Mouse (Mus musculus): ENCODE data around the gene Cstf3. TPM values are rescaled to one million over a fixed set of nuclear protein-coding genes. Genes with fewer than 3 reads are reported as not detected.
"Not testable (repeated sequence)": the region's sequence is repeated elsewhere in the genome, so short reads cannot be mapped to it uniquely, and the experiment has no call there.

The Cstf3 gene
- 1 to 10 TPM; 5.9 to 7.9 (median 6.9) TPM for total RNA-seq (2022)

DNA sequence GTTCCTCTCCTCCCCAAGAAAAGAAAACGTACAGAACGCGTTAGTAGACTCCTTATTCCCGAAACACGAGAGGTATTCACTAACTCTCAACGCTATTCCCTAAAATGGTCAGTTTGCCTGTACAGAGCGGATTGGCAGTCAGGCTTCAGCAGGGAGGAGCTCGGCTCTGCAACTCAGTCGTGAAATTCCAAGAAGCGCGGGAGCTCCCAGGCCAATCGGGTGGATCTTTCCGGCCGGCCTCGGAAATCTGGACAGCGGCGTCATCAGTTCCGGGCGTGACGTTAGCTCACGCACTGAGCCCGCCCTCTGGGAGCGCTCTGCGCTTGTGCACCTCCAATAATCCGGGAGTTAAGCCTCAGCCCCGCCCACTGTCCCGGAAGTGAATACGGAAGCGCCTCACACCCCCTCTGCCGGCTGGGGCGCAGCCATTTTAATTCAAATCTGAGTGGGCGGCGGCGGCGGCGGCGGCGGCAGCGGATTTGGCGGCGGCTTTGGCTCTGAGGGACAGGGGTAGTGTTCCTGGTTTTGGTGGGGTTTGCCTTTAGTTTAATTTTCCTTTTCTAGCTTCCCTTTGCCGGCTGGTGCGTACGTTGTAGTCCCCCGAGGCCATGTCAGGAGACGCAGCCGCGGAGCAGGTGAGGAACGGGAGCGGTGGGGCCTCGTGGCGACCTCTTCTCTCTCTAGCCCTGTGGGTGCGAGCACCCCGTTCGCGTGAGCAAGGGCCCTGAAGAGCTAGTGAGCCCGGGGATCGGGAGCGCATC, at the start of gene Cstf3:
Gene Cstf3 (plus strand): TSS at position 456 of the 761 bp plus-strand sequence.
- DNase-seq (ENCODE audit: low spot score in 2 of 2), result peak; percentile 98 to 99

DNA sequence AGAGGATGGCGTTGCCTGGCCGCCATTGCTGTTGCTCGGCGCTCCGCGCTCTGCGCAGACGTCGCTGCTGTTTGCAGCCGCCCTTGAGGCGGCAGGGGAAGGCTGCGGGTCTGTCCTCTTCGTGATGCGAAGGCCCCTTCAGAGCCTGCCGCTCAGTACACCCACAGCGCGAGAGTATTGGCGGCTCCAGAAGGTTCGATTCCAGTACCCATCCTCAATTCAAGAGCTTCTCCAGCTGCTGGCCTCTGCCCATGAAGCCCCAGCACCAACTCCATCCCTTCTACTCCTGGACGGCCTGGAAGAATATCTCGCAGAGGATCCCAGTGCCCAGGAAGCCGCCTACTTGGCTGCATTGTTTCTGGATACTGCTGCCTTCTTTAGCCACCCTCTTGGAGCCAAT, 33.6 kb upstream of the Cstf3 start:
- DNase-seq (ENCODE audit: low spot score in 2 of 2), result not testable (repeated sequence)

DNA sequence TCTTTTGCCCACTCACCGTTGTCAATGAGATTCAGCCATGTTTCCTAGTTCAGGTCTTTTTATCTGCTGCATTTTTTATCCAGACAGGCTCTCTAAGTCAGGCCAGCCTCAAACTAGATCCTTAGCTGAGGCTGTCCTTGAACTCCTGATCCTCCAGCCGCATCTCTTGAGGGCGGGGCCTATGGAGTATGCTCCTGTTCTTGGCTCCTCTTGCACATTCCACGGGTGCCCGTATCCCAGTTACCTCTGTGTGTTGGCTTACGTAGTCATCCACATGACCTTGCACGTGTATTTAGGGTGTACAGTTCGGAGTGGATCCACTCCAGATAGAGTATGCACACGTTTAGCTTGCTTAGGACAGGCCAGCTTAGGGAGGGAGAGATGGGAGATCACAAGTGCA, 32.6 kb upstream of the Cstf3 start:
- DNase-seq (ENCODE audit: low spot score in 2 of 2), result no peak

DNA sequence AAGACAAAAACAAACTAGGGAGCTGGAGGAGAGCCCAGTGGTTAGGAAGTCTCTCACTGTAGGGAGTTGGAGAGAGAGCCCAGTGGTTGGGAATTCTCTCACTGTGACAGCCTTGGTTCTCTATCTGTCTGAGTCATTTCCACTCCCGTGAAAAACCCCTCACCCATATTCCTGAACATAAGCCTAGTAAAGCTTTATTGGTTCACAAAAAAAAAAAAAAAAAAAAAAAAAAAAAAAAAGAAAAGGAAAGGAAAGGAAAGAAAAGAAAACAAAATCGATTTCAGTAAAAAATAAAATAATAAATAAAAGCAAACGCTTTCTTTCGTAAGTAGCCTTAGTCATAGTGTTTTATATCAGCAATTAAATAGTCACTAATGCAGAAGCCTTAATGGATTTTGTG, 32.0 kb upstream of the Cstf3 start:
- no peak for DNase-seq (ENCODE audit: low spot score in 2 of 2)

DNA sequence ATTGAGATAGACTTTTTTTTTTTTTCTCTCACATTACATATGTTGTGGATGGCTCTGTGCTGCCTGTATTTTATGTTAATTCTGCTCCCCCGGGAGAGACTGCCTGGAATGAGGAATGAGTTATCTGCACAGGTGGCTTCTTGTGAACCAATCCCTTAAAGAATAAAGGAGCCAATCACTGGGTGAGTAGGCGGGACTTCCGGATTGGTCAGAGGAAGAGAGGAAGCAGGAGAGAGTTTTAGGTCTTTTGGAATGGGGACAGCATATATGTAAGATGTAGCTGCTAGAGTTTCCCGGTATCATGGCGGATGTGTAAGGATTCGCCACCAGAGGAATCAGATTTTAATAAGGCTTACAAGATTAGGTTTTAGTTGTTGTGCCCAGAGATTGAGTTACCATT, 31.4 kb upstream of the Cstf3 start:
- no peak for DNase-seq (ENCODE audit: low spot score in 2 of 2)

DNA sequence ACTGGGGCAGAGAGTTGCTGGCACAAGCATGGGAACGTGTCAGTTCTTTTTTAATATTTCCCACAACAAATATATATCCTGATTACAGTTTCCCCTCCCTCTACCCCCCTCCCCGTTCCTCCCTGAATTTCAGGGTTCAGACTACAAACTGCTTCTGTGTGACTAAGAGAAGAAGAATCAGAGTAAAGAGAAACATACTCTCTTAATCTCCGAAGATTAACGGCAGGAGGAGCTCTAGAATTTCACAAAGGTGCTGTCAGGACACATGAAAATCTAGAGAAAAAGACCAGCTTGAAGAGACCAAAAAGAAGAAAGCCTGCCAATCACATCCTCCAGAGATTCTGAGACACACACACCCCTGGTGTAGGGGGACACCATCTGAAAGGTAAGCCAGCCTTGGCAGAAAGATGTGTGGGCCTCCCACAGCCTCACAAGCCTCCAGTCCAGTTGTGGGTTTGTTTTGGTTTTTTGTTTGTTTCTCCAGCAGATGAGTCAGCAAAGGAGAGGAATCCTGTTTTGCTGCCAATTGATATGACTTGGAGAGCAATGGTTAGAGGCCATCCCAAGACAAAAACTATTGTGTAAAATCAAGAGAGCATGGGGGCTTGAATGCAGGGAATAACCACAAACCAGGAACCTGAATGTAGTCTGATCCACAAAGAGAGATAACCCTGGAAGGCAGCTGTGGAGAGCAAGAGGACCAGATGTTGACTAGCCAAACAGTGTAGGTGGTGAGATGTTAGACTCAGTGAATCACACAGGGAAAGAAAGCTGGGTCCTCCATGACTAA, 30.5 kb upstream of the Cstf3 start:
- DNase-seq (ENCODE audit: low spot score in 2 of 2), result no peak

DNA sequence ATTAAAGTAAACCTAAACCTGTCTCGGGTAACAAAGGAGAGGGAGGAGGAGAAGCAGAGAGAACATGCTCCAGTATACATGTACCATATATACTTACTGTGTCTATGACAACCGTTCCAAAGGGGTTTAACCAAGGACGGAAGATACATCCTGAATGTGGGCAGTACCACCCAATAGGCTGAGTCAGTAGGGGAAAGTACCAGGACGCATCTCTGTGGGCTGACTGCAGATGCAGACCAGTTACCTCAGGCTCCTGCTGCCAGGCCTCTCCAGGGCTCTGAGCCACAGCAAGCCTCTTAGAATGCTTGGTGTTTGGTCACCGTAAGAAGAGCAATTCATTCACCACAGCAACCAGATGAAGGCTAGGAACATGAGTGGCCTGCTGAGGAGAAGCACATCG, 28.9 kb upstream of the Cstf3 start:
- DNase-seq (ENCODE audit: low spot score in 2 of 2), result no peak

DNA sequence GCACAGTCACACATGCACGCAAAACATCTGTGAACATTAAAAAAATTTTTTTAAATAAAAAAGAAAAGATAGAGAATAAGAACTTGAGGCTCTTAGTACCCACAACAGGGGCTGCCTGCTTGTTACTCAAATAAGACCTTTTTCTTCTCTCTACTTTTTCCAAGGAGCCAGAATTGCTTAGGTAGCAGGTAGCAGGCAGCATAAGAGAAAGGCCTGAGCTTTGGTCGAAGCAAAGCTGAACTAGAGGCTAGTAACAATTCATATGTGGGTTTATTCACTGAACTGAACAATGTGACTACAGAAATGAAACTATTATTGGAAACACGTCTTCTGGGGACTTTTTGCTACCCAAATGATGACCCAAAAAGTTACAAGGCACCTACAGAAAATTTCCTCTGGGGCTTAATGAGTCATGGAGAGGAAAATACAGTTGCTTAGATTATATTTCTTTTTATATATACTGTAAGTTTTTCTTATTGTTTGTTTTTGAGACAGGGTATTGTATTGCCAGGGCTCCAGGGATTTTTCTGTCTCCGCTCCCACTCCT, 28.3 kb upstream of the Cstf3 start:
- DNase-seq (ENCODE audit: low spot score in 2 of 2), result no peak

DNA sequence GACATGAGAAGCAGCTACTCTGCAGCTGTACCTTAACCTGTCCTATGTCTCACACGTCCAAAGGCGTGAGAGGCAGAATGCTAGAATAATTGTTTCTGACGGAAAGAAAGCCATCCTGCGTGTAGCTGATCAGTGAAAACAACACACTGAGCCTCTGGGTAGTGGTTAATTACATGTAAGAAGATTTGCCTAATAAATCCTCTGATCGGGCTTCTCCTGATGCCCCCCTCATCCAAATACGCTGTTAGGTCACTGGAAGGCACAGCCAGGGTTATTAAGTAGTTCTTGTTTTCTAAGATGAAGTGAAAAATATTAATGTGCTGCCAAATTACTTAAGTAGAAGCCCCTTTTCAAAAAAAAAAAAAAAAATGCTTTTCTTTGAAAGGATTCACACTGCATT, 18.3 kb upstream of the Cstf3 start:
- DNase-seq (ENCODE audit: low spot score in 2 of 2), result no peak

DNA sequence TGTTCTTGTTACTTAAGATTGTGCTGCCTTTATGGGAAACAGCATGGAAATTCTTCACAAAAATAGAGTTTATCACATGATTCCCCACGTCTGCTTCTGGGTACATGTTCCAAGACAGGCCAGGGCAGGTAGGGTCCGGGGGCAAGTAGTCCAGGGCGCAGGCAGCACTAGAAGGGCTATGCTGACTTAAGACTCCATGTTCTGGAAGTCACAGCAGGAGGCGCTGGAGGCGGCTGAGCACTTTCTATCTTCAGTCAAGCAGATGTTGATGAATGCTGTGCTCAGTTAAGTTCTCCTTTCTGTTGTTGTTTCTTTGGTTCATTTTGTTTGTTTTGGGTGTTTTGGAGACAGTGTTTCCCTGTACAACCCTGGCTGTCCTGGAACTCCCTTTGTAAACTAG, 14.1 kb upstream of the Cstf3 start:
- DNase-seq (ENCODE audit: low spot score in 2 of 2), result no peak

DNA sequence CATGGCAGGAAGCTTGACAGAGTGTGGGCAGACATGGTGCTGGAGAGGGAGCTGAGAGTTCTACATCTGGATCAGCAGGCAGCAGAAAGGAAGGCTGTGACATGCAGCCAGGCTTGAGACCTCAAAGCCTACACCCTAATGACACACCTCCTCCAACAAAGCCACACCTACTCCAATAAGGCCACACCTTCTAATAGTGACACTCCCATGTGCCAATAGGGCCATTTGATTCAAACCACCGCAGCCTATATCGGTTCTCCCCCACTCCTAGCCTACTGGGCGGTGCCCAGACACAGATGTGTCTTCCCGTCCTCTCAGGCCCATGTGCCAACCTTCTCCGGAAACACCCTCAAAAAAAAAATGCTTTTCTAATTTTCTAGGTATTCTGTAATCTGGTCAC, 12.3 kb upstream of the Cstf3 start:
- no peak for DNase-seq (ENCODE audit: low spot score in 2 of 2)

DNA sequence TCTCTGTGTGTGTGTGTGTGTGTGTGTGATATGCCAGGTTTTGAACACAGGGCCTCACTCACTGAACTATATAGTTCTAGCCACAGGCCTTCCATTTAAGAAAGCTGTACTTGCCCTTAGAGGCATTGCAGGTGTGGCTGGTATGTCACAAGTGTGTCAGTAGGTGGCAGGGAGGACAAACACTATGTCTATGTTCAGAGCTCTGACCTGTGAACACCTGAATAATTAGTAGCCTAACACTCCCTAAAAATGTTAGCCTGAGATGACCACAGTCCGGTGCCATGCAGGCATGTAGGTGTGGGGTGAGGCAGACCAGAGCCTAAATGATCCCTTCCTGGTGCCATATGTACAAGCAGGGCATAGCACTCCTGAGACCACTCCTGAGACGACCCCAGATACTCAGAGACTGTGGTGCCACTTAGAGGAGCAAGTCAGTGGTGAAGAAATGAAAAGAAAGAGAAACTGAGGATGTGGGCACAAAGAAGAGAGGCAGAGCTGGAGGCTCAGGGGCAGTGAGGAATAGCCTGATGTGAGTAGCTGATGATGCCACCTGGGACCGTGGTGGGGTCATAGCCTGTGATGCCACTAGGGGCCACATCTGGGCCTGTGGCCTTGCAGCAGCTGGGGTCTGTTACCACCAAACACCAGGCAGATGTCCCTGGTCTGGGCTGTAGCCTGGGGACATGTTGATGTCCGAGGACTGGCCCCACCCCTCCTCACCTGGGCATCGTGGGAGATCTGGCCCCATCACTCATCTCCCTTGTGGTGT, 11.3 kb upstream of the Cstf3 start:
- no peak for DNase-seq (ENCODE audit: low spot score in 2 of 2)

DNA sequence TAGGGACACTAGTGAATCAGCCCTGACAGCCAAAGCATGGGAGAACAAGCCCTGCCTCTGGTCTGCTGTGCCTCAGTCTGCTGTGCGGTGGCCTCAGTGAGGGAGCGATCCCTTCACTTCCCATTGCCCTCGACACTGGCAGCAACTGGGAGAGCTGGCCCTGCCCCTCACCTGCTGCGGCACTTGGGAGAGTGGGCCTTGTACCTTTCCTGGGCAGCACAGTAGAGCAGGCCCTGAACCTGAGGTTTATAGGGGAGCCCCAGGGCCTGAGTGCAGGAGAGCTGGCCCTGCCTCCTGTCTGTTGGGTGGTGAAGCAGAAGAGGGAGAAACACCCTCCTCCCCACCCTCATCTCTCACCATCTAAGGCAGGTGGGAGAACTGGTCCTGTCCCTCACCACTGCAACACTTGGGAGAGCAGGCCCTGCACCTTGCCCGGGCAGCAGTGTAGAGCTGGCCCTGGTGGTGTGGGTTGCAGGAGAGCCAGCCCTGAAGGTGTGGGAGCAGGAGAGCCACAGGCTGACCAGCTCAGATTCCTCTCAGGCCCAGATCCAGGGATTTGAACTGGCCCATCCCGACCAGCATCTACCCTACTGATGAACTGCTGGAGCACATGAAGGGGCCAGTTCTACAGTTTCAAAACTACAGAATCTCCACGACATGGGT, 10.4 kb upstream of the Cstf3 start:
- no peak for DNase-seq (ENCODE audit: low spot score in 2 of 2)

DNA sequence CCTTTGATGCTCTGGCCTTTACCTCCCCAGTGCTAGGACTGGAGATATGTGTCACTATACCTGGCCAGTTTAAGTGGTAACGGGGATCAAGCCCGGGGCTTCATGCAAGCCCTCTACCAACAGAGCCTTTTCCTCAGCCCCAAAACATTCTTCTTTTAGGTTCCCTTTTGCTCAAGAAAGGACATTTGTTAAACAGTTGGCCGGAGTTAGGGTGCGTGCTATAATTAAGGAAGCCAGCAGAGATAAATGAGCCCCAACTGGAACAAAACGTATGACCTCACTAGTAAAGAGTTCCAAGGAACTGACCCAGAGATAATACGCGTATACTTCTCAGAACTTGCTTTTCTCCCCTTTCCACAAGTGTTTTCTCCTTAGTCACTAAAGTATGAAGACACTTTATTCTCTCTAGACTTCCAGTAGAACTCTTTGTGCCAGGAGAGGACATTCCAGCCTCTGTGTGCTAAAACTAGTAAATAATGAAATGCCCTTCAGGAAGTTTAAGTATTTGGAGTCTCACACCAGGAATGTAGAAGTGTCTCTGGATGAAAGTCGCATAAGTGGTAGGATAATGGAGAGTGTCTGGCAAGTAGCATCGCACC, 8.9 kb upstream of the Cstf3 start:
- no peak for DNase-seq (ENCODE audit: low spot score in 2 of 2)

DNA sequence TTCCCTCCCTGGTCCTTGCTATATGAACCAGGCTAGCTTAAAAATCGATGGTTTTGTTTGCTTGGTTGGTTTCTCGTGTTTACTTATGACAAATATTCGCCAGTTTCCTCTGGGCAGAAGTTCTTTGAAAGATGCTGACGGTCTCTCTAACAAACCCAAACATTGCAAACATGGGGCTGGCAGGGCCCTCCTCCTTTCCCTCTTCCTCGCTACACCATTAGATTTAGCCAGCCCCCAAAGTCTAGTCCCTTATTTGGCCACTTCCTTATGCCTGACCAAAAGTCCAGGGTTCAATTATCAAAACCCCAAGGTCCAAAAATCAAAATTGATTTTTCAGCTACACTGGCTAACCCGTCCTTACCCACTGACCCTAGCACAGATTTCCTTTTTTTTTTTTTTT, 7.3 kb upstream of the Cstf3 start:
- DNase-seq (ENCODE audit: low spot score in 2 of 2), result no peak

DNA sequence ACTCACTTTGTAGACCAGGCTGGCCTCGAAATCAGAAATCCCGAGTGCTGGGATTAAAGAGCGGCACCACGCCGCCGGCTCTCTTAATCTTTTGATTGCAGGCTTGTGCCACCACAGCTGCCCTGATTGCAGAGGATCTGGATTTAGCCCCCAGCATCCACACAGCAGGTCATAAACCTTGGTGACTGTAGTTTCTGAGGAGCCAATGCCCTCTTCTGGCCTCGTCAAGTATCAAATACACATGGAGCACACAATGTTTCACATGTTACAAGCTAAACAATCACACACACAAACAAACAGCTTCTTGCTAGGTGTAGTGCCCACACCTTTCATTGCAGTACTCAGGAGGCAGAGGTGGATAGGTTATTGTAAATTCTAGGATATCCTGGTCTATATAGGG, 6.1 kb upstream of the Cstf3 start:
- DNase-seq (ENCODE audit: low spot score in 2 of 2), result no peak

DNA sequence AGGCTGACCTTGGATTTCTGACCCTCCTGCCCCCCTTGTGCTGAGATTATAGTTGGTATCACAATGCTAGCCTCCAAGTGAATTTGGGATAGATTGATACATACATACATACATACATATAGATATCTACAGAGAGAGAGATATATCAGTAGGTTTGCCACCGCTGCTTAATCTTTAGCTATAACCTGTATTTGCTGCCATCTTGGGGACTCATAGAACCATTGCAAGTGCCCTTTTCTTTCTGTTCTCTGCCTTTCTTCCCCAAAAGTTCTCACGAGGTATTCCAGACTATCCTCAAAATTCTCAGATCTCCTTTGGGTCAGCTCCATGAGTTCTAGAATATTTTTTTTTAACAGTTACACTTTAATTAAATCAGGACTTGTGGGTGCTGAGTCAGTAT, 4.7 kb upstream of the Cstf3 start:
- no peak for DNase-seq (ENCODE audit: low spot score in 2 of 2)

DNA sequence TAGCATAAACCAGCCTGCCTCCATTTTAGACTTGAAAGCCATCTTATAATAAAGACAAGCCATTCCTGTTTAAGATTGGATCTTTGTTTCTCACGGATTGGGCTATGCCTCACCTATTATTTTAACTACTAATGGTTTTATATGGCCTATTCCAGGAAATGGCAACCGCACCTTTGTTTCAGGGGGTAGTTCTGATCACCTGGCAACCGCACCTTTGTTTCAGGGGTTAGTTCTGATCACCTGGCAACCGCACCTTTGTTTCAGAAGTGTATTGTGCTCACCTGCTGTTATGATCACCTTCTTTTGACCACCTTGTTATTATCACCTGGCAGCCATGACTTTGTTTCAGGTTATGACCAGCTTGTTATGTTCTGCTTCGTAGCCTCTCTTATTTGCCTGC, 1.8 kb upstream of the Cstf3 start:
- DNase-seq (ENCODE audit: low spot score in 2 of 2), result no peak

DNA sequence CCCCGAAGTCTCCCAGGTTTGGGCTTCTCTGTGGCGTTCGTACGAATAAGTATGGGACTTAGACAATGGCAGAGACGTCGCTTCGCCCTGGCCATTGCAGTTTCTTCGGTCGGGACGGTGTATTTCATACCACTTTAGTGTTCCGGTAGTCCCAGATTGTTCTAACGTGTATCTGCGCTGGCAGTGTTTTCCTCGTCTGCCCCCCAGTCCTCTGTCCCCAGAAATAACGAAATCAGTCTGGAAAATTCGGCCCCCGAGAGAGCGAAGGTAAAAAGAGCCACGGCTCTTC, 450 bp downstream of the Cstf3 start:
- no peak for DNase-seq (ENCODE audit: low spot score in 2 of 2)

DNA sequence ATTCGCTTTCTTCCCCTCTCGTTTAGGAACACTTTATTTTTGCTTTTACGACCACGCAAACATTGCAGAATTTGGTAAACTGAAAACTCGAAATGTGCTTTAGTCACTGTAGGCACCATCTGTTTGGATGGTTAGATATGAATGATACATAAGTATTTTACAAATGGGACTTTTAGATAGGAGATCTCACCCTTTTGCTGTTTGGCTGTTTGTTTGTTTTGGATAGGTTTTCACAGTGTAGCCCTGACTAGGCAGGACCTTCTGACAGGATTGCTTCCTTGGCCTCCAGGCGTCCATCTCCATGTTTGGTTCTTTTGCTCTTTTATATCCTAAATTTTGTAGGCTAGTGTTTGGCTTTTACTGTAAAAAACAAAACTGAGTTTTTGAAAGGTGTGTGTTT, 818 bp downstream of the Cstf3 start:
- DNase-seq (ENCODE audit: low spot score in 2 of 2), result no peak

DNA sequence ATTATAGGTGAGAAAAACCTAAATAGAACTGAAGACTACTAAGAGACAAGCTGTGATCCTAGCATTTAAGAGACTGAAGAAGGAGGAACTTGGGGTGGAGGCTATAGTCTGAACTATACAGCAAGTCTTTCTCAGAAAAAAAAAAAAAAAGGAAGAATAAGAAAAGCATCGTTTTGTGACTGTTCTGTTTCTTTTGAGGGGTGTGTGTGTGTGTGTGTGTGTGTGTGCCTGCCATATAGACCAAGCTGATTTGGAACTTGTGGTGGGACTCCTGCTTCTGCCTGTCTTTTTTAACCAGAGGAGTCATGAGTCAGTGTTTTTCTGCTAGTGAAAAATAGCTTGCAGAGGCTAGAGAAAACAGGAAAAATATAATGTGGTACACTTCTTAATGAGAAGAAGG, 4.7 kb downstream of the Cstf3 start:
- no peak for DNase-seq (ENCODE audit: low spot score in 2 of 2)

Data from gastrocnemius, adult 8-10 months (tissue).